Mouse (Mus musculus) limb, embryonic 12.5 days (tissue): ENCODE results near the gene Cdc42bpa. TPM values are rescaled to one million over a fixed set of nuclear protein-coding genes. Genes with fewer than 3 reads are reported as not detected.

Experiments used
- ATAC-seq: fragments of 200-750 bp; cut with Nextera tagmentation; 2 replicates; pipeline ENCODE4 v1.8.0; 2017; ENCODE audit warnings: low read depth, moderate TSS enrichment; ENCODE audit not compliant: insufficient number of reproducible peaks, insufficient read depth, low FRiP score, low TSS enrichment
- H3K27ac ChIP-seq: fragments of 300-500 bp; sonication (generic); 2 replicates; pipeline ENCODE4 v1.5.1; 2016; ENCODE audit warnings: mild to moderate bottlenecking, moderate library complexity
- H3K27me3 ChIP-seq: fragments of 300-500 bp; sonication (generic); 2 replicates; pipeline ENCODE4 v1.6.1; 2016; ENCODE audit warnings: mild to moderate bottlenecking, moderate library complexity
- H3K36me3 ChIP-seq: fragments of 300-500 bp; sonication (generic); 2 replicates; pipeline ENCODE4 v1.6.1; 2016; ENCODE audit warnings: mild to moderate bottlenecking, moderate library complexity
- H3K4me1 ChIP-seq: fragments of 300-500 bp; sonication (generic); replicated peaks from 2 replicates; pipeline ENCODE4 v1.6.1; 2016
- H3K4me2 ChIP-seq: fragments of 300-500 bp; sonication (generic); 2 replicates; pipeline ENCODE4 v1.6.1; 2016; ENCODE audit warnings: mild to moderate bottlenecking, moderate library complexity
- H3K4me3 ChIP-seq: fragments of 300-500 bp; sonication (generic); replicated peaks from 2 replicates; pipeline ENCODE4 v1.5.1; 2016; ENCODE audit warnings: mild to moderate bottlenecking
- H3K9ac ChIP-seq: fragments of 300-500 bp; sonication (generic); replicated peaks from 2 replicates; pipeline ENCODE4 v1.6.1; 2016; ENCODE audit warnings: mild to moderate bottlenecking, moderate library complexity
- H3K9me3 ChIP-seq: fragments of 300-500 bp; sonication (generic); 2 replicates; pipeline ENCODE4 v1.6.1; 2016; ENCODE audit warnings: mild to moderate bottlenecking, moderate library complexity
- WGBS: fragments of 180-500 bp; shearing (Covaris S2); methylation state at CpG from one replicate; pipeline ENCODE4 v1.1.7; 2016; 5-methylcytosine and 5-hydroxymethylcytosine counted together
- polyA plus RNA-seq: library from polyadenylated mRNA; unstranded; fragments of >200 nt; fragmentation: Nextera tagmentation; extraction: Ambion mirVana; gene quantifications from 2 replicates; pipeline ENCODE4 v1.2.1, GENCODE M21; 2016

Cdc42bpa gene
- 16.1 and 18.0 TPM in 2 replicates for polyA plus RNA-seq

DNA sequence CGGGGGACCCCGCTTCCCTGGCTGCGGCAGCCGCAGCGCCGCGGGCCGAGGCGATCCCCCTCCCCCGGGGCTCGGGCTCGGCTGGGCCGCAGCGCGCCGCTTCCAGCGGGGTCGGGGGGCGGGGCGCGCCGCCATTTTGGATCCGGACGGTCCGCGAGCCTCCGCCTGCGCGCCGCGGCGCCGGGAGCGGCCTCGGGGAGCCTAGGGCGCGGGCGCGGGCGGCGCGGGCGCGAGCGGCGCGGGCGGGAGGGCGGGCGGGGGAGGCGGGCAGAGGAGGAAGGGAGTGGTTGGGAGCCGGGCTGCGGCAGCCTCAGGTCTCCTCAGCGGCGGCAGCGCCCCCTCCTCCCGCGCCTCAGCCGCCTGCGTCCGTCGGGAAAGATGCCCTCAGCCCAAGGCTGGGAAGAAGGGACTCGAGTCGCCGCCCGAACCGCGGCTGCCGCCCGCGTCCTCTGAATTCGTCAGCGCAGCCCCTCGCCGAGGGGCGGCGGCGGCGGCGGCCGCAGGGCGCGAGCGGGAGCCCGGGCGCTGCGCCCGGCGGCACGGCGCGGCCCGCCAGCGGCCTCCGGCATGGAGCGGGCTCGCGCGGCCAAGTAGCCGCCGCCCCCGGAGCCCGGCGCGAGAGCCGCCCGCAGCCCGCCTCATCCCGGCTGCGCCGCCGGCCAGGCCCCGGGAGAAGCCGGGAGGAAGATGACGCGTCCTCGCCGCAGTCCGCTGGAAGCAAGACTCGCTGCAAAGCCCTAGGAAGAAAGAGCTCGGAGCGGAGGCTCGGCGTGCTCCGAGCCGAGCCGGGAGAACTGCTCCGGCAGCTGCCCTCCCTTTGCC, at the start of gene Cdc42bpa:
Gene Cdc42bpa (plus strand): TSS at position 752 of the 822 bp plus-strand sequence.
- peak; percentile 92 for ATAC-seq
- no peaks in the 10 kb centered on the region for H3K9me3 ChIP-seq
- peak within 1 kb of the TSS; percentile 90 for H3K9ac ChIP-seq
- peak within 1 kb of the TSS; percentile 94 for H3K27ac ChIP-seq
- H3K4me3 ChIP-seq, result peak within 1 kb of the TSS; percentile 80
- no peaks in the 10 kb centered on the region for H3K36me3 ChIP-seq
- peak within 1 kb of the TSS; percentile 92 for H3K4me2 ChIP-seq
- no peaks in the 10 kb centered on the region; the same call in 1 of the 2 replicates for H3K27me3 ChIP-seq
- peaks cover 36% of the 10 kb centered on the region for H3K4me1 ChIP-seq
- WGBS, result 0% methylated on average over 57 of the region's 128 CpGs

- H3K9ac ChIP-seq, result no peak overlapping the region
- H3K4me1 ChIP-seq, result no peaks in the 10 kb centered on the region
- H3K27me3 ChIP-seq, result no peaks in the 10 kb centered on the region
- no peak overlapping the region for H3K4me3 ChIP-seq
- ATAC-seq, result no peak
- no peaks in the 10 kb centered on the region for H3K36me3 ChIP-seq
- H3K27ac ChIP-seq, result no peak overlapping the region
- 82% methylated on average over 4 of the region's 4 CpGs for WGBS
- no peak overlapping the region for H3K4me2 ChIP-seq
- H3K9me3 ChIP-seq, result no peaks in the 10 kb centered on the region
Measured at GRCm38 (mm10) chr1:179913471-179913870, 46.8 kb upstream of the Cdc42bpa start.

- no peak overlapping the region for H3K4me3 ChIP-seq
- H3K27ac ChIP-seq, result no peak overlapping the region
- H3K36me3 ChIP-seq, result no peaks in the 10 kb centered on the region
- H3K9me3 ChIP-seq, result no peaks in the 10 kb centered on the region
- no peak overlapping the region for H3K9ac ChIP-seq
- no peak overlapping the region for H3K4me2 ChIP-seq
- no peak for ATAC-seq
- no peaks in the 10 kb centered on the region for H3K4me1 ChIP-seq
- no peaks in the 10 kb centered on the region for H3K27me3 ChIP-seq
- 78% methylated on average over 4 of the region's 4 CpGs for WGBS
Measured at GRCm38 (mm10) chr1:179917036-179917435, 43.2 kb upstream of the Cdc42bpa start.

DNA sequence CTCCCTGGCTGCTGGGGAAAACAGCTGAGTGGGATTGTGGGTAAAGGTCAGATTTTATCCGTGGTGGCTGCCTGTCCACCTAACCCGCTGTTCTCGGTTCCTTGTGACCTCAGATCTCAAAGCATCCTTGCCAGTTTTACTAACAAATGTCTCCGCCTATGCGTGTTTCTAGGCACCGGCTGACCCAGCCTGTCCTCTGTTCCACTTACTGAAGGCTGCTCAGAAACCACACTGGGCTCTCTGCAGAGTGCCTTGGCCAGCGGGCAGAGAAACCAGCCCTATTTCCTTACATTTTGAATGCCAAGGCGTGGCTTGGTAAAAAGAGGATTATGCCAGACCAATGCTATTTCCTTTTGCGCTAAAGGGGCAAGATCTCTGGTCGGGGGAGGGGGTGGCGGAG, 42.8 kb upstream of the Cdc42bpa start:
- H3K4me1 ChIP-seq, result no peaks in the 10 kb centered on the region
- no peak overlapping the region for H3K4me3 ChIP-seq
- H3K9ac ChIP-seq, result no peak overlapping the region
- H3K9me3 ChIP-seq, result no peaks in the 10 kb centered on the region
- no peaks in the 10 kb centered on the region for H3K27me3 ChIP-seq
- no peaks in the 10 kb centered on the region for H3K36me3 ChIP-seq
- WGBS, result 85% methylated on average over 11 of the region's 11 CpGs
- no peak overlapping the region for H3K27ac ChIP-seq
- H3K4me2 ChIP-seq, result no peak overlapping the region
- ATAC-seq, result no peak

DNA sequence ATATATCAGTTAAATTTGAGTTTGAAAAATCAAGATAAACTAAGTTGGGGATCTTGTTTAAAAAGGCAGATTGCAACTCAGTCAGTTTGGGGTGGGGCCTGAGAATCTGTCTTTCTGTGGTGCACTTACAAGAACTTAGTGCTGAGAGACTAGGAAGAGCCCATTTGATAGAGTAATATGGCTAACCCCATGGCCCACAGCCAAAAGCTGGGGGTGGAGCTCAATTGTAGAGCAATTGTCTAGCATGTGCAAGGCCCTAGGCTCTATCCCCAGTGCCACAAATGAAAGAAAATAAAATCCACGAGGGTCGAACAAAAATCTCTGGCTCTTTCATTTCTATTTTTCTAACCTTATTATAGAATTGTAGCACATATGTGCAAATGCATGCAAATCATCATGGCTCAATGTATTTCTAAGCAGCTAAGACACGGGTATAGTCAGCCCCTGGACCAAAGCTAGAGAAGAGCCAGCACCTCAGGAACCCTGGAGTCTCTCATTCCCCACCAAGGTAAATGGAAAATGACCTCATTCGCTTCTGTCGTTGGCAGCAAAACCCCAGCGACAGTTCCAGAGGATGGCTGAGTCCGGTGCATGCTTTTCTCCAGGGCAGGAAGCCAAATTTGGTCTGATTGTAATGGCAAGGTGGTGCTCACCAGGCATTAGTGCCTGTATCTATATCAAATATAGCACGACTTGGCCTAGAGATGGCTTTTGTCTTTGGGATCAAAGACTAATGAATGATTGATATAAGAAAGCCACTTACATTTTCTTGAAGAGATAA, 40.4 kb upstream of the Cdc42bpa start:
- no peak for ATAC-seq
- Histone ChIP-seq H3K4me1 (no peaks in the 10 kb centered on the region), H3K27me3 (no peaks in the 10 kb centered on the region), H3K36me3 (no peaks in the 10 kb centered on the region), H3K27ac (no peak overlapping the region), H3K9me3 (no peaks in the 10 kb centered on the region), H3K9ac (no peak overlapping the region), H3K4me3 (no peak overlapping the region), H3K4me2 (no peak overlapping the region)
- 90% methylated on average over 8 of the region's 8 CpGs for WGBS

GRCm38 (mm10) chr1:179923661-179924405, 36.4 kb upstream of the Cdc42bpa start:
- H3K36me3 ChIP-seq, result no peaks in the 10 kb centered on the region
- no peak overlapping the region for H3K27ac ChIP-seq
- H3K4me2 ChIP-seq, result no peak overlapping the region
- H3K4me3 ChIP-seq, result no peak overlapping the region
- H3K9ac ChIP-seq, result no peak overlapping the region
- no peaks in the 10 kb centered on the region for H3K9me3 ChIP-seq
- H3K27me3 ChIP-seq, result no peaks in the 10 kb centered on the region
- no peak for ATAC-seq
- H3K4me1 ChIP-seq, result no peaks in the 10 kb centered on the region
- 63% methylated on average over 10 of the region's 10 CpGs for WGBS

GRCm38 (mm10) chr1:179926240-179926639, 34.0 kb upstream of the Cdc42bpa start:
- H3K27ac ChIP-seq, result no peak overlapping the region
- 78% methylated on average over 6 of the region's 6 CpGs for WGBS
- no peak overlapping the region for H3K4me2 ChIP-seq
- H3K4me1 ChIP-seq, result 0 out of 2 replicates have a peak, but pooled peaks cover 1% of the 10 kb centered on the region
- H3K27me3 ChIP-seq, result no peaks in the 10 kb centered on the region
- H3K9ac ChIP-seq, result no peak overlapping the region
- no peak for ATAC-seq
- no peaks in the 10 kb centered on the region for H3K9me3 ChIP-seq
- H3K36me3 ChIP-seq, result no peaks in the 10 kb centered on the region
- H3K4me3 ChIP-seq, result no peak overlapping the region

DNA sequence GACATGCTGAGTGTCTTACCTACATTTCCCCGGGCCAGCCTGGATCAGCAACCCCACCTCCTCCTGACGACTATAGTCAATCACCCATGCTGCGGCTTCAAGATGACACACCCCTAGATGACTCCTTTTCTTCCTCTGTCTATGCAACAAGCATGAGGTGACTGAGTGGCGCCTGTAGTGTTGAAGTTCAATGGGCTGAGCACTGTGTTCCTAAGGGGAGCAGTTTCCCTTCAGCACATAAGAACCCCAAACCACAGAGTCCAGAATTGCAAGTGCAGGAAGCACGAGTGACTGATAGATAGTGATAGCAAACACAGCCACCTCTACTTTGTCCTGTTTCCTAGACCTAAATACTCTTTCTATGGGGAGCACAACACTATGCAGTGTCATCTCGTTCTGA, 33.2 kb upstream of the Cdc42bpa start:
- H3K4me2 ChIP-seq, result no peak overlapping the region
- ATAC-seq, result no peak
- 0 out of 2 replicates have a peak, but pooled peaks cover 3% of the 10 kb centered on the region for H3K4me1 ChIP-seq
- no peak overlapping the region for H3K4me3 ChIP-seq
- no peaks in the 10 kb centered on the region for H3K36me3 ChIP-seq
- no peaks in the 10 kb centered on the region for H3K27me3 ChIP-seq
- no peaks in the 10 kb centered on the region for H3K9me3 ChIP-seq
- no peak overlapping the region for H3K9ac ChIP-seq
- WGBS, result 83% methylated on average over 6 of the region's 6 CpGs
- H3K27ac ChIP-seq, result no peak overlapping the region

DNA sequence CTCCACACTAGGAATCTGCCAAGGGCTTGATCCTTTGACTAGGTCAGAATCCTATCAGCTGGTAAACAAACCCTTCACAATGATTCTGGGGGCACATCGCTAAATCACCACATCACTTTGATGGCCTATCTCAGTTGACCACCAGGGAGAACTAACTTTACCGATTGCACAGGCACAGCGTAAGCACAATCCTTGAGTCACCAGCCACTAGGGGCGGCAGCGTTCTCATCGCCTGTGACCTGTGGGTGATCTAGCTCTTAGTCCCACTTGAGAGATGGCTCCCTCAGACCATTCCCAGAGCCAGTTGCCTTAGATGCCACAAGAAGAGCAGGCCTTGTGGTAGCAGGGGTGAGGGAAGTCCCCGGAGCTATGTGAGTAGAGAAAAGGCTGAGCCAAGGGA, 31.4 kb upstream of the Cdc42bpa start:
- H3K4me3 ChIP-seq, result no peak overlapping the region
- no peaks in the 10 kb centered on the region for H3K36me3 ChIP-seq
- 62% methylated on average over 7 of the region's 7 CpGs for WGBS
- no peak overlapping the region for H3K9ac ChIP-seq
- H3K27ac ChIP-seq, result no peak overlapping the region
- no peak for ATAC-seq
- no peak overlapping the region for H3K4me2 ChIP-seq
- 0 out of 2 replicates have a peak, but pooled peaks cover 3% of the 10 kb centered on the region for H3K4me1 ChIP-seq
- H3K27me3 ChIP-seq, result no peaks in the 10 kb centered on the region
- no peaks in the 10 kb centered on the region for H3K9me3 ChIP-seq

DNA sequence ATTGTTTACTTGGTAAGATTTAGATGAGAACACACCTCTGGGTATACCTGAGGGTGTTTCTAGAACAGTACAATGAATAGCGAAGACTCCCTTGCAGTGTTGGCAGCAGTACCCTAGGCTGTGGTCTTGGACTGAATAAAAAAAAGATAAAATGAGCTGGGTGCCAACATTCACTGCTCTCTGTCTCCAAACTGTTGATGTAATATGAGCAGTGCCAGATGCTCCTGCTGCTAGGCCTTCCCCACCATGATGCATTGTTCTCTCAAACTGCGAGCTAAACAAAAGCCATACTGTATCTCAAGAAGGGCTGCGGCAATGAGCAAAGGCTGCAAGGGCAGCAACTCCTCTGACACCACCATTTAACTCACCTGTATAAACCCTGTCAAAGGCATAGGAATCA, 29.0 kb upstream of the Cdc42bpa start:
- Histone ChIP-seq H3K9ac (no peak overlapping the region), H3K9me3 (no peaks in the 10 kb centered on the region), H3K27ac (no peak overlapping the region), H3K4me1 (0 out of 2 replicates have a peak, but pooled peaks cover 3% of the 10 kb centered on the region), H3K4me2 (no peak overlapping the region), H3K4me3 (no peak overlapping the region), H3K36me3 (no peaks in the 10 kb centered on the region), H3K27me3 (no peaks in the 10 kb centered on the region)
- ATAC-seq, result no peak
- WGBS, result 80% methylated on average over 3 of the region's 3 CpGs

GRCm38 (mm10) chr1:179934064-179934463, 26.2 kb upstream of the Cdc42bpa start:
- 87% methylated on average over 3 of the region's 3 CpGs for WGBS
- H3K4me2 ChIP-seq, result no peak overlapping the region
- no peaks in the 10 kb centered on the region for H3K9me3 ChIP-seq
- H3K4me3 ChIP-seq, result no peak overlapping the region
- no peaks in the 10 kb centered on the region for H3K27me3 ChIP-seq
- ATAC-seq, result no peak
- H3K27ac ChIP-seq, result no peak overlapping the region
- H3K36me3 ChIP-seq, result no peaks in the 10 kb centered on the region
- H3K9ac ChIP-seq, result no peak overlapping the region
- H3K4me1 ChIP-seq, result 0 out of 2 replicates have a peak, but pooled peaks cover 3% of the 10 kb centered on the region
